Mouse (Mus musculus): ENCODE data around the gene Rpl36. TPM values are rescaled to one million over a fixed set of nuclear protein-coding genes. Genes with fewer than 3 reads are reported as not detected.

Gene Rpl36
- 1,314 and 1,523 TPM in 2 replicates for polyA plus RNA-seq (2015; fragmentation: Nextera tagmentation; extraction: Ambion mirVana)

GRCm38 (mm10) chr17:56613236-56613844, at the start of gene Rpl36:
Gene Rpl36, plus strand, starts transcription at chr17:56613416.
- no peaks in the 10 kb centered on the region for H3K9me3 ChIP-seq (replicated peaks)
- H3K4me1 ChIP-seq: peaks cover 33% of the 10 kb centered on the region
- WGBS: under 1% methylated on average over 52 of the region's 52 CpGs
- peak within 1 kb of the TSS; percentile 77 for H3K4me2 ChIP-seq
- peak; percentile 64 for ATAC-seq
- H3K9ac ChIP-seq: peak within 1 kb of the TSS; percentile 78
- H3K27ac ChIP-seq: peak within 1 kb of the TSS; percentile 89
- peaks cover 43% of the 10 kb centered on the region for H3K36me3 ChIP-seq (ENCODE audit: poor library complexity, severe bottlenecking)
- H3K4me3 ChIP-seq: peak within 1 kb of the TSS; percentile 56
- H3K27me3 ChIP-seq: no peaks in the 10 kb centered on the region

- ATAC-seq: no peak
- 93% methylated on average over 29 of the region's 29 CpGs for WGBS
- peaks cover 100% of the 10 kb centered on the region for H3K36me3 ChIP-seq (ENCODE audit: poor library complexity, severe bottlenecking)
Measured at GRCm38 (mm10) chr17:56566293-56566692, 46.9 kb upstream of the Rpl36 start.

GRCm38 (mm10) chr17:56566918-56567317, 46.3 kb upstream of the Rpl36 start:
- no peaks in the 10 kb centered on the region for H3K9me3 ChIP-seq (replicated peaks)
- no peak overlapping the region for H3K4me3 ChIP-seq
- H3K4me1 ChIP-seq: no peaks in the 10 kb centered on the region
- WGBS: 93% methylated on average over 5 of the region's 5 CpGs
- H3K36me3 ChIP-seq (ENCODE audit: poor library complexity, severe bottlenecking): peaks cover 100% of the 10 kb centered on the region
- ATAC-seq: no peak
- H3K27me3 ChIP-seq: no peaks in the 10 kb centered on the region
- H3K27ac ChIP-seq: no peak overlapping the region
- no peak overlapping the region for H3K9ac ChIP-seq
- H3K4me2 ChIP-seq: no peak overlapping the region

More at GRCm38 (mm10) chr17:56566293-56566692, 46.9 kb upstream of the Rpl36 start:
- Histone ChIP-seq H3K9ac (no peak overlapping the region), H3K9me3 (replicated peaks) (no peaks in the 10 kb centered on the region), H3K27me3 (no peaks in the 10 kb centered on the region), H3K4me2 (no peak overlapping the region), H3K4me3 (no peak overlapping the region), H3K27ac (no peak overlapping the region), H3K4me1 (no peaks in the 10 kb centered on the region)

GRCm38 (mm10) chr17:56567370-56567769, 45.8 kb upstream of the Rpl36 start:
- Histone ChIP-seq H3K9me3 (replicated peaks) (no peaks in the 10 kb centered on the region), H3K9ac (no peak overlapping the region), H3K36me3 (ENCODE audit: poor library complexity, severe bottlenecking) (peaks cover 100% of the 10 kb centered on the region), H3K27ac (no peak overlapping the region), H3K4me1 (peaks cover 2% of the 10 kb centered on the region; the same call in 1 of the 2 replicates), H3K4me2 (no peak overlapping the region), H3K27me3 (no peaks in the 10 kb centered on the region), H3K4me3 (no peak overlapping the region)
- no peak for ATAC-seq
- WGBS: 96% methylated on average over 4 of the region's 4 CpGs

- Histone ChIP-seq H3K4me3 (no peak overlapping the region), H3K4me1 (peaks cover 6% of the 10 kb centered on the region; the same call in 1 of the 2 replicates), H3K9me3 (replicated peaks) (no peaks in the 10 kb centered on the region), H3K36me3 (ENCODE audit: poor library complexity, severe bottlenecking) (peaks cover 98% of the 10 kb centered on the region), H3K27me3 (no peaks in the 10 kb centered on the region), H3K9ac (no peak overlapping the region), H3K27ac (no peak overlapping the region), H3K4me2 (no peak overlapping the region)
- WGBS: 92% methylated on average over 4 of the region's 4 CpGs
- ATAC-seq: no peak
Measured at GRCm38 (mm10) chr17:56570287-56570686, 42.9 kb upstream of the Rpl36 start.

- H3K4me3 ChIP-seq: no peak overlapping the region
- no peaks in the 10 kb centered on the region for H3K27me3 ChIP-seq
- no peak overlapping the region for H3K27ac ChIP-seq
- no peak overlapping the region for H3K4me2 ChIP-seq
- H3K9ac ChIP-seq: no peak overlapping the region
- peaks cover 6% of the 10 kb centered on the region; the same call in 1 of the 2 replicates for H3K4me1 ChIP-seq
- no peak; the same call in 1 of the 2 replicates for ATAC-seq
- H3K36me3 ChIP-seq (ENCODE audit: poor library complexity, severe bottlenecking): peaks cover 95% of the 10 kb centered on the region
- 34% methylated on average over 1 of the region's 1 CpGs for WGBS
- H3K9me3 ChIP-seq (replicated peaks): no peaks in the 10 kb centered on the region
Measured at GRCm38 (mm10) chr17:56572154-56572553, 41.1 kb upstream of the Rpl36 start.

GRCm38 (mm10) chr17:56572939-56573338, 40.3 kb upstream of the Rpl36 start:
- ATAC-seq: no peak
- Histone ChIP-seq H3K27ac (no peak overlapping the region), H3K36me3 (ENCODE audit: poor library complexity, severe bottlenecking) (peaks cover 95% of the 10 kb centered on the region), H3K4me3 (no peak overlapping the region), H3K4me1 (peaks cover 6% of the 10 kb centered on the region; the same call in 1 of the 2 replicates), H3K9ac (no peak overlapping the region), H3K9me3 (replicated peaks) (no peaks in the 10 kb centered on the region), H3K4me2 (no peak overlapping the region), H3K27me3 (no peaks in the 10 kb centered on the region)
- WGBS: 94% methylated on average over 3 of the region's 3 CpGs

- peaks cover 69% of the 10 kb centered on the region for H3K36me3 ChIP-seq (ENCODE audit: poor library complexity, severe bottlenecking)
Measured at GRCm38 (mm10) chr17:56583071-56583470, 30.1 kb upstream of the Rpl36 start.

GRCm38 (mm10) chr17:56583611-56584256, 29.5 kb upstream of the Rpl36 start:
- ATAC-seq: peak; percentile 0; the same call in 1 of the 2 replicates
- Histone ChIP-seq H3K4me2 (peak overlapping the region; percentile 86), H3K4me1 (peaks cover 58% of the 10 kb centered on the region), H3K27me3 (no peaks in the 10 kb centered on the region), H3K27ac (peak overlapping the region; percentile 93), H3K9ac (peak overlapping the region; percentile 89), H3K36me3 (ENCODE audit: poor library complexity, severe bottlenecking) (peaks cover 69% of the 10 kb centered on the region), H3K4me3 (peak overlapping the region; percentile 61), H3K9me3 (replicated peaks) (no peaks in the 10 kb centered on the region)
- 2% methylated on average over 33 of the region's 33 CpGs for WGBS

More at GRCm38 (mm10) chr17:56583071-56583470, 30.1 kb upstream of the Rpl36 start:
- H3K4me1 ChIP-seq: peaks cover 52% of the 10 kb centered on the region
- no peaks in the 10 kb centered on the region for H3K27me3 ChIP-seq
- peak overlapping the region; percentile 89 for H3K9ac ChIP-seq
- 0 out of 2 replicates have a peak overlapping the region, but pooled peaks have one; percentile 93 for H3K27ac ChIP-seq
- H3K4me2 ChIP-seq: peak overlapping the region; percentile 86
- H3K4me3 ChIP-seq: peak overlapping the region; percentile 61
- H3K9me3 ChIP-seq (replicated peaks): no peaks in the 10 kb centered on the region
- 72% methylated on average over 1 of the region's 1 CpGs for WGBS
- ATAC-seq: no peak

- Histone ChIP-seq H3K27me3 (no peaks in the 10 kb centered on the region), H3K27ac (peak within 1 kb of the TSS; percentile 93), H3K9me3 (replicated peaks) (no peaks in the 10 kb centered on the region), H3K36me3 (ENCODE audit: poor library complexity, severe bottlenecking) (peaks cover 69% of the 10 kb centered on the region), H3K9ac (peak within 1 kb of the TSS; percentile 89), H3K4me1 (peaks cover 63% of the 10 kb centered on the region), H3K4me3 (peak within 1 kb of the TSS; percentile 61), H3K4me2 (peak within 1 kb of the TSS; percentile 92)
- WGBS: under 1% methylated on average over 91 of the region's 101 CpGs
- ATAC-seq: peak; percentile 95
Measured at GRCm38 (mm10) chr17:56584257-56585130, 28.7 kb upstream of the Rpl36 start, which contains the start of the genes Safb2 and Safb. Gene Safb2, minus strand, starts transcription at chr17:56584585. Gene Safb, plus strand, starts transcription at chr17:56584825.

- Histone ChIP-seq H3K4me3 (peak overlapping the region; percentile 61), H3K36me3 (ENCODE audit: poor library complexity, severe bottlenecking) (peaks cover 69% of the 10 kb centered on the region), H3K27ac (peak overlapping the region; percentile 92), H3K27me3 (no peaks in the 10 kb centered on the region), H3K4me1 (peaks cover 63% of the 10 kb centered on the region), H3K9me3 (replicated peaks) (no peaks in the 10 kb centered on the region), H3K4me2 (peak overlapping the region; percentile 92), H3K9ac (peak overlapping the region; percentile 83)
- under 1% methylated on average over 61 of the region's 61 CpGs for WGBS
- peak; percentile 25 for ATAC-seq
Measured at GRCm38 (mm10) chr17:56585171-56585821, 27.9 kb upstream of the Rpl36 start.

Data from forebrain, embryonic 13.5 days (tissue).